Mouse (Mus musculus) sigmoid colon, adult 10 weeks (tissue): ENCODE results near the gene Trp53i11. TPM values are rescaled to one million over a fixed set of nuclear protein-coding genes. Genes with fewer than 3 reads are reported as not detected.

Experiments used
- polyA plus RNA-seq: library from polyadenylated mRNA; stranded (reverse); fragments of 350-450 nt; fragmentation: Illumina TruSeq; extraction: RNeasy Lipid Tissue Mini Kit (QIAGEN cat#74804); gene quantifications from one replicate; pipeline ENCODE4 v1.2.3, GENCODE M21; 2014; ENCODE audit warnings: low read depth, low replicate concordance

Trp53i11 gene
- polyA plus RNA-seq: 6.1 TPM

GRCm38 (mm10) chr2:93187323-93187996 lies at the start of gene Trp53i11:
Gene Trp53i11 (plus strand): TSS chr2:93187548.

Other genes starting within 250 kb of the Trp53i11 start
- gene Prdm11, start 141.4 kb upstream of the Trp53i11 start, polyA plus RNA-seq: 0.69 TPM
- 1.3 TPM for gene Tspan18, start 147.0 kb downstream of the Trp53i11 start, polyA plus RNA-seq